Mouse (Mus musculus): Measurements from ENCODE around the gene Prmt1.

The Prmt1 gene

GRCm38 (mm10) chr7:45015957-45016612 lies 29.7 kb upstream of the Prmt1 start, which contains the start of gene Scaf1:
Scaf1 (minus strand) TSS chr7:45016363.
- peaks cover 38% of the 10 kb centered on the region for H3K36me3 ChIP-seq (ENCODE audit: insufficient read depth, low read length)
- no peaks in the 10 kb centered on the region for H3K9me3 ChIP-seq (ENCODE audit: low read length)
- H3K4me3 ChIP-seq (replicated peaks; ENCODE audit: low read length), result peak within 1 kb of the TSS; percentile 99
- H3K27me3 ChIP-seq (ENCODE audit: insufficient read depth, low read length), result no peaks in the 10 kb centered on the region; the same call in 1 of the 2 replicates
- no peak for TF ChIP-seq NANOG (IDR thresholded peaks at IDR 0.05; ENCODE audit: borderline replicate concordance, low read length)
- TF ChIP-seq CTCF (conservative IDR thresholded peaks at IDR 0.05; ENCODE audit: low read length), result no peak
- no peak for TF ChIP-seq POU5F1 (IDR thresholded peaks at IDR 0.05; ENCODE audit: borderline replicate concordance, low read length)
- H3K4me1 ChIP-seq (replicated peaks; ENCODE audit: low read depth, low read length), result peaks cover 67% of the 10 kb centered on the region

- no peak for TF ChIP-seq CTCF (conservative IDR thresholded peaks at IDR 0.05; ENCODE audit: low read length)
- Histone ChIP-seq H3K9me3 (ENCODE audit: low read length) (no peaks in the 10 kb centered on the region), H3K36me3 (ENCODE audit: insufficient read depth, low read length) (peaks cover 39% of the 10 kb centered on the region), H3K27me3 (ENCODE audit: insufficient read depth, low read length) (no peaks in the 10 kb centered on the region; the same call in 1 of the 2 replicates), H3K4me3 (replicated peaks; ENCODE audit: low read length) (peak overlapping the region; percentile 99), H3K4me1 (replicated peaks; ENCODE audit: low read depth, low read length) (peaks cover 67% of the 10 kb centered on the region)
These were observed 29.1 kb upstream of the Prmt1 start for GRCm38 (mm10) chr7:45015344-45015956.

- Histone ChIP-seq H3K36me3 (ENCODE audit: insufficient read depth, low read length) (peaks cover 53% of the 10 kb centered on the region), H3K4me3 (replicated peaks; ENCODE audit: low read length) (no peak overlapping the region), H3K9me3 (ENCODE audit: low read length) (no peaks in the 10 kb centered on the region), H3K4me1 (replicated peaks; ENCODE audit: low read depth, low read length) (peaks cover 63% of the 10 kb centered on the region), H3K27me3 (ENCODE audit: insufficient read depth, low read length) (no peaks in the 10 kb centered on the region; the same call in 1 of the 2 replicates)
- TF ChIP-seq NANOG (IDR thresholded peaks at IDR 0.05; ENCODE audit: borderline replicate concordance, low read length) (no peak), POU5F1 (IDR thresholded peaks at IDR 0.05; ENCODE audit: borderline replicate concordance, low read length) (no peak), CTCF (conservative IDR thresholded peaks at IDR 0.05; ENCODE audit: low read length) (no peak)
These were observed 27.7 kb upstream of the Prmt1 start for GRCm38 (mm10) chr7:45014096-45014451.

- no peaks in the 10 kb centered on the region; the same call in 1 of the 2 replicates for H3K27me3 ChIP-seq (ENCODE audit: insufficient read depth, low read length)
- no peak for TF ChIP-seq POU5F1 (IDR thresholded peaks at IDR 0.05; ENCODE audit: borderline replicate concordance, low read length)
- TF ChIP-seq NANOG (IDR thresholded peaks at IDR 0.05; ENCODE audit: borderline replicate concordance, low read length), result no peak
- TF ChIP-seq CTCF (conservative IDR thresholded peaks at IDR 0.05; ENCODE audit: low read length), result no peak
- peaks cover 63% of the 10 kb centered on the region for H3K4me1 ChIP-seq (replicated peaks; ENCODE audit: low read depth, low read length)
- H3K4me3 ChIP-seq (replicated peaks; ENCODE audit: low read length), result no peak overlapping the region
- H3K36me3 ChIP-seq (ENCODE audit: insufficient read depth, low read length), result peaks cover 58% of the 10 kb centered on the region
- H3K9me3 ChIP-seq (ENCODE audit: low read length), result no peaks in the 10 kb centered on the region
These were observed 27.2 kb upstream of the Prmt1 start for GRCm38 (mm10) chr7:45013366-45014095.

- Histone ChIP-seq H3K4me3 (replicated peaks; ENCODE audit: low read length) (no peak overlapping the region), H3K36me3 (ENCODE audit: insufficient read depth, low read length) (peaks cover 65% of the 10 kb centered on the region), H3K9me3 (ENCODE audit: low read length) (no peaks in the 10 kb centered on the region), H3K4me1 (replicated peaks; ENCODE audit: low read depth, low read length) (peaks cover 64% of the 10 kb centered on the region), H3K27me3 (ENCODE audit: insufficient read depth, low read length) (peaks cover 2% of the 10 kb centered on the region; the same call in 1 of the 2 replicates)
- TF ChIP-seq POU5F1 (IDR thresholded peaks at IDR 0.05; ENCODE audit: borderline replicate concordance, low read length) (no peak), NANOG (IDR thresholded peaks at IDR 0.05; ENCODE audit: borderline replicate concordance, low read length) (no peak), CTCF (conservative IDR thresholded peaks at IDR 0.05; ENCODE audit: low read length) (no peak)
These were observed 26.5 kb upstream of the Prmt1 start for GRCm38 (mm10) chr7:45012824-45013223.

GRCm38 (mm10) chr7:45012011-45012410 lies 25.6 kb upstream of the Prmt1 start:
- no peak overlapping the region for H3K4me3 ChIP-seq (replicated peaks; ENCODE audit: low read length)
- peaks cover 69% of the 10 kb centered on the region for H3K4me1 ChIP-seq (replicated peaks; ENCODE audit: low read depth, low read length)
- H3K36me3 ChIP-seq (ENCODE audit: insufficient read depth, low read length), result peaks cover 74% of the 10 kb centered on the region
- peaks cover 3% of the 10 kb centered on the region; the same call in 1 of the 2 replicates for H3K27me3 ChIP-seq (ENCODE audit: insufficient read depth, low read length)
- H3K9me3 ChIP-seq (ENCODE audit: low read length), result no peaks in the 10 kb centered on the region
- TF ChIP-seq NANOG (IDR thresholded peaks at IDR 0.05; ENCODE audit: borderline replicate concordance, low read length), result no peak
- TF ChIP-seq CTCF (conservative IDR thresholded peaks at IDR 0.05; ENCODE audit: low read length), result no peak
- no peak for TF ChIP-seq POU5F1 (IDR thresholded peaks at IDR 0.05; ENCODE audit: borderline replicate concordance, low read length)

- Histone ChIP-seq H3K36me3 (ENCODE audit: insufficient read depth, low read length) (peaks cover 98% of the 10 kb centered on the region), H3K9me3 (ENCODE audit: low read length) (no peaks in the 10 kb centered on the region), H3K27me3 (ENCODE audit: insufficient read depth, low read length) (peaks cover 3% of the 10 kb centered on the region; the same call in 1 of the 2 replicates), H3K4me1 (replicated peaks; ENCODE audit: low read depth, low read length) (peaks cover 67% of the 10 kb centered on the region), H3K4me3 (replicated peaks; ENCODE audit: low read length) (peak overlapping the region; percentile 67)
- TF ChIP-seq CTCF (conservative IDR thresholded peaks at IDR 0.05; ENCODE audit: low read length) (no peak), POU5F1 (IDR thresholded peaks at IDR 0.05; ENCODE audit: borderline replicate concordance, low read length) (no peak), NANOG (IDR thresholded peaks at IDR 0.05; ENCODE audit: borderline replicate concordance, low read length) (no peak)
These were observed 22.0 kb upstream of the Prmt1 start for GRCm38 (mm10) chr7:45008411-45008810.

- H3K4me3 ChIP-seq (replicated peaks; ENCODE audit: low read length), result peak overlapping the region; percentile 67
- H3K4me1 ChIP-seq (replicated peaks; ENCODE audit: low read depth, low read length), result peaks cover 65% of the 10 kb centered on the region
- peaks cover 3% of the 10 kb centered on the region; the same call in 1 of the 2 replicates for H3K27me3 ChIP-seq (ENCODE audit: insufficient read depth, low read length)
- H3K36me3 ChIP-seq (ENCODE audit: insufficient read depth, low read length), result peaks cover 98% of the 10 kb centered on the region
- TF ChIP-seq POU5F1 (IDR thresholded peaks at IDR 0.05; ENCODE audit: borderline replicate concordance, low read length) (no peak), CTCF (conservative IDR thresholded peaks at IDR 0.05; ENCODE audit: low read length) (no peak), NANOG (IDR thresholded peaks at IDR 0.05; ENCODE audit: borderline replicate concordance, low read length) (no peak)
- no peaks in the 10 kb centered on the region for H3K9me3 ChIP-seq (ENCODE audit: low read length)
These were observed 21.5 kb upstream of the Prmt1 start for GRCm38 (mm10) chr7:45007846-45008245.

All from E14TG2a.4 (cell line).